Mouse (Mus musculus): Measurements from ENCODE around the gene Nrde2.

Nrde2 gene

DNA sequence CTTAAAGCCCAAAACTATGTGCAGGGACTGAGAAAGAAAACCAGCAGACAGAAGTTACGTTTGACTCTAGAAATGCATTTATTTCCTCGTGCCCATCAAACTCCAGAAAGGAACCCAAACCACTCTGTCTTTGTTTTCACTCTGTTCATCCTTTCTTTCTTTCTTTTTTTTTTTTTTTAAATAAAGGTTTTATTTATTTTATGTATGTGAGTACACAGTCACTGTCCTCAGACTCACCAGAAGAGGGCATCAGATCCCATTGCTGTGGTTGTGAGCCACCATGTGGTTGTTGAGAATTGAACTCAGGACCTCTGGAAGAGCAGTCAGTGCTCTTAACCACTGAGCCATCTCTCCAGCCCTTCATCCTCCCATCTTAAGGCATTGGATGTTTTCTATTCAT, 25.5 kb upstream of the Nrde2 start:
- in situ Hi-C loops (cut with MboI; ENCODE audit: low pct_unique_long_range_greater_than_20kb in 1 of 2, low sequenced_read_pairs in 2 of 2, unreplicated experiment in 1 of 2), result loop anchor here in 1 of 2 experiments (10.0 kb wide), 1 partner anchor 300 kb away; no protein-coding TSS in a partner anchor

DNA sequence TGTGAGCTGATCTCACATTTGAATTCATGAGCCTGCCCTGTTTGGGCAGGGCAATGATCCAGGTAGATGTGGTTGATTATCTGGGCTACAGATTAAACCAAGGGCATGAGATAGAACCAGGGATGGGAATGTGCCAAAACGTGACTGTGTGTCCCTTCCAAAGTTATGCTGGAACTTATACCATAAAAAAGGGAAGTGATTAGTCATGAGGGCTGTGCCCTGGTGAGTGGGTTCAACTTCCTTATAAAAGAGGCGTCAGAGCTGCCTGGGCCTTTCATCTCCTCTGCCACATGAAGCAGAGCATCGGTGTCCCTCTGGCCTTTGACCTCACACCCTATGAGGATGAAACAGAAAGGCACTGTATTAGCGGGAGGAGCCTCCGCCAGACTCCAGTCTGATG, 24.5 kb upstream of the Nrde2 start:
- in situ Hi-C loops (cut with MboI; ENCODE audit: low pct_unique_long_range_greater_than_20kb in 1 of 2, low sequenced_read_pairs in 2 of 2, unreplicated experiment in 1 of 2), result loop anchor here in 1 of 2 experiments (10.0 kb wide), 1 partner anchor 301 kb away; no protein-coding TSS in a partner anchor

DNA sequence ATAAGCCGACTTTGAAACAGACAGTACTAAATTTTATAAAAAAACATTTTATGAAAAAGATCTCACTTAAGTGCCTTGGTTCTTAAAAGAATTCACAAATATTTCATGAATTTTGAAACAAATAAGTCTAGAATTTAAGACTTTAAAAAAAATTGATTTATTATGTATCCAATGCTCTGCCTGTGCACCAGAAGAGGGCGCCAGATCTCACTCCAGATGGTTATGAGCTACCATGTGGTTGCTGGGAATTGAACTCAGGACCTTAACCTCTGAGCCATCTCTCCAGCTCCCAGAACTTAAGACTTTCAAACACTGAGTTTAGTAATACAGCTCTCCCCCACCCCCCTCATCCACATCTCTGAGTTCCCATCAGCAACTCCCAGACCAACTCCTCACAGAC, 23.2 kb upstream of the Nrde2 start:
- in situ Hi-C loops (cut with MboI; ENCODE audit: low pct_unique_long_range_greater_than_20kb in 1 of 2, low sequenced_read_pairs in 2 of 2, unreplicated experiment in 1 of 2), result loop anchor here in 1 of 2 experiments (10.0 kb wide), 1 partner anchor 302 kb away; no protein-coding TSS in a partner anchor

DNA sequence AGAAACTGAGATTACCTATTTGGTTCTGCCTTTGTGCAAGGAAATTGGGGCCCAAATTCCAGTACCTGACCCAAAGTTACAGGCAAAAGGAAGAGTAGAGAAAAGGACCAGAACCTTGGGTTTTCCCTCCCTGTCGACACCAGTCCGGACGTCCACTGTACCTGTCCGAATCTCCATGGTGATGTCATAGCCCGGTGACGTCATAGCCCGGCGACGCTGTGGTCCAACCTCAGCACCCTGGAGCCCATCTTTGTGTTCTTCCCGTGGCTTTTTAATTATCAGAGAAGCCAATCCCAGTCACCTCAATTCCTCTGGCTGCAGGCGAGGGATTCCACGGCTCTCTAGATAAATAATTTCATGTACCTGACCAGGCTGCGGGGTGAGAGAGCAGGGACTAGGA, 21.3 kb upstream of the Nrde2 start:
- in situ Hi-C loops (cut with MboI; ENCODE audit: low pct_unique_long_range_greater_than_20kb in 1 of 2, low sequenced_read_pairs in 2 of 2, unreplicated experiment in 1 of 2), result loop anchor here in 1 of 2 experiments (10.0 kb wide), 1 partner anchor 304 kb away; no protein-coding TSS in a partner anchor

DNA sequence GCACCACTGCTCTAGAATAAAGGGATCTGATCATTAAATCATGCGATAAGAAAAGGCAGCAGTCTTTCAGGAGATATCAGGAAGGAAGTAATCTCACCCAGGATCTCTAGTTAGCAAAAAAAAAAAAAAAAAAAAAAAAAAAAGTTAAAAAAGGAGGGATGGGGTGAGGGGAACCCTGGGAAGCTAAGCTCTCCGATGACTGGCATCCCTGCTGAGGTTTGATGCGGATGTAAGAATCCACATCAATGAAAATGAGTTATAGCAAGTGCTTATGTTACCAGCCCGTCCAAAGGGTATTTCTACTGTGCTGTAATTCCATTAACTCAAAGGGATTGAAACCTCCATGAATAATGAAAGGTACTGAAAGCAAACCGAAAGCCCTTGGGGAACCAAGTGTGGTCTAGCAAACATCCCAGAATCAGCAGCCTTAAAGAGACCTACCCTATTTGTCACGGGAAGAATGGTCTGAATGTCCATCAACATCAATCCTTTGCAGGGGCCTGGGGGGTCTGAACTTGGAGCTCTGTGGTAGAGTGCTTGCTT, 19.5 kb upstream of the Nrde2 start:
- in situ Hi-C loops (cut with MboI; ENCODE audit: low pct_unique_long_range_greater_than_20kb in 1 of 2, low sequenced_read_pairs in 2 of 2, unreplicated experiment in 1 of 2), result no loop called here

DNA sequence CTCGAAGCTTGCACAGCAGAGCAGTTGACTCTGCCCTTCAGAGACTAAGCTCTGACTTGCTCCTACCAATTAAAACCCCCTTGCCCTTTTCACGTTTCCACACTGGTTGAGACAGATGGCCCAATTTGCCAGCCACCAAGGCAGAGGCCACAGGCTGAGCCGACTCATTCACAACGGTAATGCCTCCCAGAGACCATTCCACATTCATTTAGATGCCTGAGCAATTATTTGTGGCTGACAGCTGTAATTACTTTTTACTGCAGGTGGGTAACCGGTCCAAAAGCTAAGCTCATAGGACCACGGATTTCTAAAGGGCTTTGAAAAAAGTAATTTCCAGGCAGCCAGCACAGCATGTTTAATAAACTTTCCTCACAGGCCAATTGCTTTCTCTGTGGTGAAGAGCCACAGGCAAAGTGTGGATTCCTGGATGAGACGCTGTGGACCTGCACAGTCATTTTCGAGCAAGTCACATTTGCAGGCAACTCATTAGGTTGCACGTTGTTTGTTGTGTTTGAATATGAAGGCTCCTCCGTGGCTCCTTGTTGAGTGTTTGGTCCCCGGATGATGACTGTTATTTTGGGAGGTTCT, 17.1 kb upstream of the Nrde2 start:
- in situ Hi-C loops (cut with MboI; ENCODE audit: low pct_unique_long_range_greater_than_20kb in 1 of 2, low sequenced_read_pairs in 2 of 2, unreplicated experiment in 1 of 2), result no loop called here

DNA sequence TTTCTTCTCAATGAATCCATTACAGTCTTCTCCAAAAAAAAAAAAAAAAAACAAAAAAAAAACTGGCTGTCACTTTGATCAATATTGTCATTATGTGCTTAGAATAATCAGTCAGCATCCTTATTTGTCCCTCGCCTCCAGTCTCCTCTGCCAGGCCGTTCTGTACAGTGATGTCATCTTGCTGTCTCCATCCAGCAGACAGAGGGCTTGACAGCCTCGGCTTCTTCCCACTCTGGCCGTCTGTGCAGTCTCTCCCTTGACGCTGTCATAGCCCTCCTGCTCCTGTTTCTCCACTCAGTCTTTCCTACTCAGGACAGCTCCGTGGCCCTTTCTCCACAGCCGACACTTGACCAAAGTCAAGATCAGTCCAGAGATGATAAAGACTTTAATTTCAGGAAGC, 13.0 kb upstream of the Nrde2 start:
- in situ Hi-C loops (cut with MboI; ENCODE audit: low pct_unique_long_range_greater_than_20kb in 1 of 2, low sequenced_read_pairs in 2 of 2, unreplicated experiment in 1 of 2), result loop anchor here in 1 of 2 experiments (25.0 kb wide), 1 partner anchor 665 kb away; no protein-coding TSS in a partner anchor

DNA sequence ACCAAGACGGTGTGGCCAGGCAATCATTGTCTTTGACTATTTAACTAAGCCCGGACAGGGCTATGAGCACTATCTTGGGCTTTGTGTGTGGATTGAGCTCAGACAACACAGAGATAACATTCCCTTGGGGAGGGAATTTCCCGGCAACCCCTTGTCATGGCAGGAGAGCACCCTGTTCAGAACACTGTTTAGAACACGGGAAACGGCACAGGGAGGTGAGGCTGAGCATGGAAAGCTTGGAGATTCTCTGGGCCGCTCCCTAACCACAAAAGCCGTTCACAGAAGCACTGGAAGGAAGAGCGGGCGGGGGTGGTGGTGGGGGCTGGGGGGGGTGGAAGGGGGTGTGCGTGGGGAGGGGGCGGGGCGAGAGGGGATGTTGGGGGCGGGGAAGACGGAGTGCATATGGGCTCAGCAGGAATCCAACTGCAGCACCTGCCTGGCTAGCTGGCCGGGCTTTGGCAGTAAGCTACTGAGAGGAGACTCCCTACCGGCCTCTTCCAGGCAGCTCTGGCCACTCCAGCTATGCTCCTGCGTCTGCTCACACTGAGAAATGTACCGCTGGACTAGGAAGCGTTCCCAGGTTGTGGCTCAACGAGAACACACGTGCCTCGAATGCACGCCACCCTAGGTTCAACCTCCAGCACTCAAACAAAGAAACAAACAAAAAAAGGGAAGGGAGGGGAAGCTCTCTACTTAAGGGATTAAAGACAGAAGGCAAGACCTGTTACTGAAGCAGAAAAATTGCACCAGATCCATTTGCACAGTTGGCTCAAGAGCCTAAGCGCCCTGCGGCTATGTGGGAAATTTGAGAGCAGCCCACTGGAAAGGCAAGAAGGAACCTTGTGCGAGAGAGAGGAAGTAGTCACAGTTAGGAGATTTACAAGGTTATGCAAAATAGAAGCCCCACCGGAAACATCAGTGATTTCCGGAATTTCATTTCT, 8.7 kb upstream of the Nrde2 start:
- in situ Hi-C loops (cut with MboI; ENCODE audit: low pct_unique_long_range_greater_than_20kb in 1 of 2, low sequenced_read_pairs in 2 of 2, unreplicated experiment in 1 of 2), result loop anchor here in 1 of 2 experiments (25.0 kb wide), 1 partner anchor 669 kb away; no protein-coding TSS in a partner anchor

DNA sequence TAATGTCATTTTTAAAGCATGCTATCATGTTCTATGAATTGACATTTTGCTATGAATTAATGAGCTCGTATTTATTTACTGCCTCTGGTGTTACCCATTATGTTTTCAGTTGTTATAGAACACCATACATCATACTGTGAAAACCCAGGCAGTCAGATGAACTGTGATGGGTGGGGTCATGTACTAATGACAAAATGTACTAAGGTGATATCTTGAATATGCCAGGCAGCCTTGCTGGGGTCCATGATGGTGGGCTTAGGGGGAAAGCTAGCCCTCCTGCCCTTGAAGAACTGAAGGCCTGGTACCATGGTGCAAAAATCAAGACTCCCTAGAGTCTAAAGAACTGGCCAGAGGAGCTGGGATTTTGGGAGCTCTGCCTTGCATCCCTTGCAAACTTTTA, 8.0 kb upstream of the Nrde2 start:
- in situ Hi-C loops (cut with MboI; ENCODE audit: low pct_unique_long_range_greater_than_20kb in 1 of 2, low sequenced_read_pairs in 2 of 2, unreplicated experiment in 1 of 2), result loop anchor here in 1 of 2 experiments (25.0 kb wide), 1 partner anchor 670 kb away; no protein-coding TSS in a partner anchor

DNA sequence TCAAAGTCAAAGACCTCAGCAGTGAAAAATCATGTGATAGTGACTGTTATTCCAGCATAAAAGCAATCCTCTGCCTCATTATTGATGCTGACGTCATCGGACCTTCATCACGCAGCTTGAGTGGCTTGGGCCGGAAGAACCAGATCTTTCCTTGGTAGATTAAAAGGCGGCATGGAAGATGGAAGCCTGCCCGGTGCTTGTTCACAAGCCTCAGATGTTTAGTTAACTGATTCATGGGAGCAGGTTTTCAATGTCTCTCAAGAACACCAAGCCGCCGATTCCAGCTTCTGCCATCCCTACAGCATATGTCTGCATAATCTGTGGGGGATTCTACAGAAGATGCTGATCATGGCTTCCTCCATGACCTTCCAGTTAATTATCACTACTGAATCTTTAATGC, 7.5 kb upstream of the Nrde2 start:
- in situ Hi-C loops (cut with MboI; ENCODE audit: low pct_unique_long_range_greater_than_20kb in 1 of 2, low sequenced_read_pairs in 2 of 2, unreplicated experiment in 1 of 2), result loop anchor here in 1 of 2 experiments (25.0 kb wide), 1 partner anchor 670 kb away; no protein-coding TSS in a partner anchor

DNA sequence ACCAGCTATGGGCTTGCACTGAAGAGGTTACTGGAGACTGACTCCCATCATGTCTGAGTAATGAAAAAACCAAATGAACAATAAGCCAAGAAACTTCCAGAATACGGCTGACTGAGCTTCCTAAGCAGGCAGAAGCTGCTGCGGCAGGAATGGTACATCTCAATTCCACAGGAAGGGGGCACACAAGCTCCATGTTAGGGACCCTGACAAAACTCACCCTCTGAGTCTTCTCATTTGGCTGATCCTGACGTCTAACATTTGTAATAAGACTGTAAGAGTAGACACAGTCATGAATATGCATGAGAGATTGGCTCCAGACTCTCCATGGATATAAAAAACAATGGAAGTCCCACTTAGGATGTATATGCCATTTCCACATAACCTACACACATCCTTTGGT, 6.7 kb upstream of the Nrde2 start:
- in situ Hi-C loops (cut with MboI; ENCODE audit: low pct_unique_long_range_greater_than_20kb in 1 of 2, low sequenced_read_pairs in 2 of 2, unreplicated experiment in 1 of 2), result loop anchor here in 1 of 2 experiments (25.0 kb wide), 1 partner anchor 671 kb away; no protein-coding TSS in a partner anchor

DNA sequence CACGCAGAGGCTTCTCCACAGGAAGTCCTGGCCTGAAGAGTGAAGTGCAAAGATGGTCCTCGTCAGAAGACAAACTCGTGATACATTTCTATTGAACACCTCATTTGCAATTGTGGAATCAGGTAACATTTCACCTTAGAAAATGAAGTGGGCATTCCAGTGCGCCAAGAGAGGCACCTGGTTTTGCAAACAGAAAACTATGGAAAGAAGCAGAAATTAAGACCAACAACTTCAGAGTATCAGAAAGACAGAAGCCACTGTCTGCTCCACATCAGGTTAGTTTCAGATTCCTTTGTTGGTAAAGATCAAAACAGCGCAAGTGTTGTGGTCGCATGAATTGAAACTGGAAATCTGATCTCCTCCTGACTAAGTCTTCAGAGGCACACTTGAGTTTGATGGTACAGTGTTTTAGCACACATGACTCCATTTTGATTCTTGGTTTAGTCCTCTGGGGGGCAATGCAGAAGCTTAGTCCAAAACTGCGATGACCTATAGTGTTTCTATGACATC, 5.6 kb upstream of the Nrde2 start:
- in situ Hi-C loops (cut with MboI; ENCODE audit: low pct_unique_long_range_greater_than_20kb in 1 of 2, low sequenced_read_pairs in 2 of 2, unreplicated experiment in 1 of 2), result loop anchor here in 1 of 2 experiments (5.0 to 25.0 kb wide), 2 partner anchors 322 to 672 kb away; no protein-coding TSS in a partner anchor

DNA sequence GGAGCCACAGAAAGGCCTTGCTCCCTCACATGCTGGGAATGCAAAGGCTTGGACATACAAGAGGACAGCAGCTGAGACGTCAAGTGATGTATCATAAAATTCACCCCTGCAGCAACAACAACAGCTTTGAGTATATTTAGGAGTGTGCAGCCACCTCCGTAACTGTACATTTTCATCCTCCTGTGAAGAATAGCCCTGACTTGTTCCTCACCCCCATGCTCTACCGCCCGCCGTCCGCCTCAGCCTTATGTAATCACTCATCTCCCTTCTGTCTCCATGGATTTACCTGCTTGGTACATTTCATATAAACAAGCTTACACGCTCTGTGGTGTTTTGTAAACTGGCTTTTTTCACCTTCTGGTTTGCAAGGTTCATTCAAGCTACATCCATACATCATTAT, 7.0 kb downstream of the Nrde2 start:
- in situ Hi-C loops (cut with MboI; ENCODE audit: low pct_unique_long_range_greater_than_20kb in 1 of 2, low sequenced_read_pairs in 2 of 2, unreplicated experiment in 1 of 2), result loop anchor here in 1 of 2 experiments (25.0 kb wide), 1 partner anchor 685 kb away; no protein-coding TSS in a partner anchor

DNA sequence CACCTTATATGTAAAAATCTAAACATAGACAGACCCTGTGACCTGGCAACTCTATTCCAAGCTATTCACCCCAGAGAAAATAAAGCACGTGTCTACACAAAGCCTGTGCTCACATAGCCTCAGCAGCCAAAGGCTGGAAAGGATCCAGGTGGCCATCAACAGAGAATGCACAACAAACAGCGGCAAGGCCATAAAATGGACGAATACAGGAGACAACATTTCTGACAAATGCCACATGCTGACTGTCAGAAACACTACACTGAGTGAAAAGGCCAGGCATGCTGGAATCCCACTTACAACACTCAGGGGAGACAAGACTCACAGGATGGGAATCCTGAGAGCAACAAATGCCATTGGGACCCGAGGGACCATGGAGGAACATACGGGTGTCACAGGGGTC, 15.2 kb downstream of the Nrde2 start:
- in situ Hi-C loops (cut with MboI; ENCODE audit: low pct_unique_long_range_greater_than_20kb in 1 of 2, low sequenced_read_pairs in 2 of 2, unreplicated experiment in 1 of 2), result no loop called here

DNA sequence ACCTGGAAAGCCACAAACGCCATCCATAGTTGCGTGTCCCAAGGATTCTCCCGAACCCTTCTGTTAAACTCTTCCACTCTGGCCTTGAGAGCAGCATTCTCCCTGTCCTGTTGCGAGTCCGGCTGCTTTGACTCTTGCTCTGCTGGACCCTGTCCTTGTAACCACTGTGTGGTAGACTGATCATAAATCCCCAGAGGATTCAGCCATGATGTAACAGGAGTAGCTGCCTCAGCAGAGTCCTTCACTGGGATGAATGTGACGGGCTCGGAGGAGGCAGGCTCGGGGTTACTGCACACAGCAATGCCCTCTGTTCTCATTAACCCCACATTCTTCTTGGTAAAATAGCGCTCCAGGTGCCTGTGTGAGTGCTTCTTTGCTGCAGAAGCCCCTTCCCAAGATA, 15.7 kb downstream of the Nrde2 start:
- in situ Hi-C loops (cut with MboI; ENCODE audit: low pct_unique_long_range_greater_than_20kb in 1 of 2, low sequenced_read_pairs in 2 of 2, unreplicated experiment in 1 of 2), result no loop called here

DNA sequence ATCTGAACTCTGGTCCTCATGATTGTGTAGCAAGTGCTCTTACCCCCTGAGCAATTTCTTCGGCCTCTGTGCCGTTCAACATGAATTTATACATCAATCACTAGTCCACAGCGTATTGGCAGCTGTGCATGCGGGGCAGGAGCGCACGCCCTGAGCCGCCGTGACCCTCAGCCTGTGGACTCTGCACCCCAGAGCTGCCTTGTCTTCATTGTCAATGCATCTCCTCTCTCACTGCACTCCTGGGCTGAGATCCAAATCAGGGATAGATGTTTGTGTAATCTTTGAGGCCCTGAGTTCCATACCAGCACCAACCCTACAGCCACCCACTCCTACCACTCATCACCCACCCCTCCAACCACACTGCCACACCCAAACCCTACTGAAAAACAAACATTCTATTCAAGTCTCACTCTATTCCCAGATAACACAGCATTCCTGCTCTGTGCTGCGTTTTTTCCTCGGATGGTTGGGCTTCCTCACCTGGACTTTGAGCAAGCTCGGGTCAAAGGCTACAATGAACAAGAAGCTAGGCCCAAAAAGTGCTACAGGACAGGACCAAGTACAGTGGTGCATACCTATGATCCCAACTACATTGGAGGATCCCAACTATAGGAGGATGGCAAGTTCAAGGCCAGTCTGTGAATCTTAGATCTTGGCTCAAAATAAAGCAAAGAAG, 16.5 kb downstream of the Nrde2 start:
- in situ Hi-C loops (cut with MboI; ENCODE audit: low pct_unique_long_range_greater_than_20kb in 1 of 2, low sequenced_read_pairs in 2 of 2, unreplicated experiment in 1 of 2), result no loop called here

DNA sequence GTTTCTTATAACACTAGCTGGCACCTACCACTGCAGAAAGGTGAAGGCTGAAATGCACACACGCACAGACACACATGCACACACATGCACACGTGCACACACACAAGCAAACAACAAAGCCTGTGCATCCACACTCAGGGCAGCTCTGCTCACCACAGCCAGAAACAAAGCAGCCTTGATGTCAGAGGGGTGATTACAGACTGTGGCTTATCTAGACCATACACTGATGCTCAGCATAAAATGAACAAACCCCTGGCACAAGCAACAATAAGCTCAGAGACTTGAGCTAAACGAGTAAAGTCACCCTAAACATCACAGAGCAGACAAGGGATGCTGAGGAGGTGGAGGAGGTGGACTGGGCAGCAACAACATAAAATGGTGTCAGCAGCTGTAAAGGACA, 24.3 kb downstream of the Nrde2 start:
- in situ Hi-C loops (cut with MboI; ENCODE audit: low pct_unique_long_range_greater_than_20kb in 1 of 2, low sequenced_read_pairs in 2 of 2, unreplicated experiment in 1 of 2), result no loop called here

DNA sequence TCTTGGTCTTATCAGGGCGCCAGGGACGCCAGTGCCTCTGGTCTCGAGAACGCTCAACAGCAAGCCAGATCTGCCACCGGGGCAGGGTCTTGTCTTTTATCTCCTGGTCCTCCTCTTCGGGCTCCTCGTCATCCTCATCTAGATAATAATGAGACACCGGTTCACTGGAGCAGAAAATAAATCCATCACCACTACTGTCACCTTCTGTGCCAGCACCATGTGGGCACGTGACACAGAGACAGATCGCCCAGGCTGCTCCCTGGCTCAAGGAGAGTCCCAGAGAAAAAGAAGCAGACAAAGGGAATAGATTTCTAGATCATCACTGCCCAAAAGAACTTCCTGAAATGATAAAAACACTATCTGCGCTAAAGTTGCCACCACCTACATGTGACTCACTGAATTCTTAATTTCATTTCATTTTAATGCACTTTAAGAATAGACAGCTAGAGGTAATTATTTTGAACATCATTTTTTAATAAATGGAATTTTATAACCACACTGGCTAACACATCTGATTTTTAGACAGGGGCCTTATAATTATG, 25.0 kb downstream of the Nrde2 start:
- in situ Hi-C loops (cut with MboI; ENCODE audit: low pct_unique_long_range_greater_than_20kb in 1 of 2, low sequenced_read_pairs in 2 of 2, unreplicated experiment in 1 of 2), result no loop called here

Measured in mouse embryonic stem cell (cell line).